Mouse (Mus musculus) myocyte (in vitro differentiated cells): Measurements from ENCODE around the gene Psmd2.
A peak's percentile ranks its signal among the peaks of the same experiment; 100 is the strongest.

Source experiments
- CEBPB ChIP-seq: IDR thresholded peaks from 2 replicates; pipeline ENCODE4 v1.6.1; 2011; ENCODE audit warnings: mild to moderate bottlenecking, moderate library complexity; ENCODE audit not compliant: poor library complexity, insufficient read depth, severe bottlenecking
- E2F4 ChIP-seq: IDR thresholded peaks from one replicate; pipeline ENCODE4 v1.6.1; 2011; ENCODE audit warnings: mild to moderate bottlenecking, control low read depth, moderate library complexity; ENCODE audit not compliant: insufficient read depth
- POLR2A ChIP-seq: IDR thresholded peaks from one replicate; pipeline ENCODE4 v1.6.1; 2011; ENCODE audit warnings: low read depth, mild to moderate bottlenecking, control low read depth, moderate library complexity; ENCODE audit not compliant: insufficient read length
- POLR2AphosphoS2 ChIP-seq: IDR thresholded peaks from one replicate; pipeline ENCODE4 v1.6.1; 2011; ENCODE audit warnings: low read depth, control low read depth; ENCODE audit not compliant: insufficient read length
- USF1 ChIP-seq: IDR thresholded peaks from one replicate; pipeline ENCODE4 v1.6.1; 2011; ENCODE audit warnings: low read depth, mild to moderate bottlenecking, control low read depth, moderate library complexity

DNA sequence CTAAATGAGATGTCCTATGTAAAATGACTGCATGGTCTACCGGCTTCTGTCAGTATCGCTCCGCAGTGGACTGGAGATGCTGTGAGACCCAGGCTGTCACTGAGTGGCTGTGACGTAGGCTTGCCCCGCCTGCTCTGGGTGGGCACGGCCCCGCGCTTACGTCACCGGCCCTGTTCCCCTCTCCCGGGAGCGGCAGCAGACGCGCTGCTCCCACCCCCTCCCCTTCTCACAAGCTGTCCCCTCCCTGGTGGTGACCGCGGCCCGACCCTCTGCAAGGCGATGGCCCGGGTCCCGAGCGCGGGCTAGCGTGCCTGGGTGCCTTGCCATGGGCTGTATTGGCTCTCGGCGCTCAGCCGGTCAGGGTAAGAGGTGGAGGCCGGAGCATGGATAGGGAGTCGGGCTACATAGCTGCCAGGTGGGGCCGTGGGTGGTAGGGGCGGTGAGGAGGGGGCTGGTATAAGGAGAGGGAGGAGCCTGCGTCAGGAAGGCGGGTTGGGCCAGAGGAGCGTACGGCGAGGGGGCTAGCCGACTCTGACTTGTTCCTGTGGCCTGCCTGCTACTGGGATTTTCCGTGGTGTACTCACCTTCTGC, 41.8 kb downstream of the Psmd2 start, which contains the start of gene Fam131a:
- peak; percentile 95 for TF ChIP-seq POLR2AphosphoS2
- TF ChIP-seq POLR2A, result peak; percentile 31
- TF ChIP-seq USF1, result no peak
- no peak for TF ChIP-seq E2F4
- no peak for TF ChIP-seq CEBPB
